Mouse (Mus musculus) 3T3-L1 (cell line): ENCODE measurements around the gene Pate1.

ENCODE experiments used
- DNase-seq: peaks from one replicate; pipeline ENCODE4 v3.0.0-alpha.2; 2015; ENCODE audit warnings: low read depth, low spot score

The Pate1 gene

DNA sequence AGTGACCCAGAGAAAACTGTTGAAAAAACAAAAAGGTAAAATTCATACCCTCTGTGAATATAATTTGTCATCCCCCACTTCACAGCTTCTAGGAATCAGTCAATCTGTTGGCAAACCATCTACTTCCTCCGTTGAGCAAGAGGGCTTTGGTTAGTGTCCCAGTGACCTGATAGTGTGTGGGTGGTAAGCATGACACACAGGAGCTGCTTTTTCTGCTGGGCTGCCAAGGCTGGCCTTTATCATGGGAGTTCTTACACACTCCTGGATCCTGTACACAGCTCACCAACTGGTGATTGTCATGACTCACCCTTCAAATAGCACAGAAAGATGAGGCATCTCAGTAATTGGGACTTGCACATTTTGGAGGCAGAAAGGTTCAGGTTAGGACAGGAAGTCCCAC, at the start of gene Pate1:
TSS of gene Pate1 (minus strand) at position 378 of the 400 bp plus-strand sequence.
- peak; percentile 98 for DNase-seq

DNA sequence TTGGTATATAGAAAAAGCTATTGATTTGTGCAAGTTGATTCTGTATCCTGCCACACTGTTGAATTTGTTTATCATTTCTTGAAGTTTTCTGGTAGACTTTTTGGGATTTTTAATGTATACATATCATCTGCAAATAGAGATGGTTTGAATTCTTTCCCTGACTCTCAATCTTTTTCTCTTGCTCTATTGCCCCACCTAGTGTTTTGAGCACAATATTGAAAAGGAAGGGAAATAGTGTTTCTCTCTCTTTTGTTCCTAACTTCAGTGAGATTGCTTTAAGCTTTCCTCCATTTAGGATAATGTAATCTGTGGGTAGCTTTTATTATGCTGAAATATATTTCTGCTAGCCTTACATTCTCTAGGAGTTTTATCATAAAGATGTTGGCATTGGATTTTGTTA, 20.1 kb upstream of the Pate1 start:
- DNase-seq = peak; percentile 62

DNA sequence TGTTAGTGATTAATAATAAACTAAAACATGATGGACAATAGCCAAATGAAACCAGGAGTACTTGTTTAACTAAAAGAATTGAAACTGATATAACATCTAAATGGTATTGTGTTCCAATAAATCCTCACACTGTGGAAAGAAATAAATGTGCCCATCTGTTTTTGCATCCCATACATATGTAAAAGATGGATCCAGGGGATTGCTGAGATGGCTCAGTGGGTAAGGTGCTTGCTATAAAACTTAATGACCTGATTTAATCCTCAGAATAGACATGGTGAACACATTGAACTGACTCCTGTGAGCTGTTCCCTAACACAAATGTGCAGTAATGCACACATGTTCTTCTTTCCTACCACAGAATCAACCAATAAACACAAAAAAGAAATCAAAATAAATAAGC, 4.7 kb upstream of the Pate1 start:
- DNase-seq = no peak

DNA sequence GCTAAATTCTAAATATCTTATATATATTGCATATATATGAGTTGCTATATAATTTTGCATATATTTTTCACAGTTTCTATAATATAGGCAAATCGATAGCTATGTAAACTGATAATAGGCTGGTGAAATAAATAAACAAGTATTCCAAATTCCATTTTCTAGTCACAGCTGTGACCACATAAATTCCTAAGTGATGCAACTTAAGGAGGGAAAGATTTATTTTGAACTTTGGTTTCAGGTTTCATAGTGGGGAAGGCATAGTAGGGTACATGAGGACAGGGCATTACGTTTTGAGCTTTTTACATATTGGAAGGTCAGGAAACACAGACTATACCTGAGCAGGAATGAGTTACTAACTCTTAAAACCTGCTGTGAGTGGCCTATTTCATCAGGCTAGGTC, 13.6 kb downstream of the Pate1 start:
- DNase-seq = peak; percentile 39

DNA sequence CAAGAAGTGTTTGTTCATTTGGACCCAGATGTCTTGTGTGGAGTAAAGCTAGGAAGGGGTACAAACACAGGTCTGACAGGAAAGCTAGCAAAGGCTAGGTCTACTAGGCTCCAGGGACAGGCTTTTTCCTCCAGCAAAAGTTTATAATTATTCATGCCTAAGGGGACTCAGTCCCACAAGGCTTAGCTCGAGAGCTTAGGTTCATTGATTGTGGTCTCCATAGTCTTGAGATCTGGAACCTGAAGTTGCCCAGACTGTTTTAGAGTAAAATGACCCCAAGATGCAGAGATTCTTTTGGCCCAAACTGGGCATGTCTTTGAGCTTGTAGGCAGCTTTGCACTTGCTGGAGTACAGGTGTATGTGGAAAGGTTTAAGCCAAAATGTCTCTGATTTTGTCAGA, 39.1 kb downstream of the Pate1 start, which contains the start of gene Pate3:
TSS of gene Pate3 (minus strand) at position 101 of the 400 bp plus-strand sequence.
- no peak for DNase-seq
